Mouse (Mus musculus) liver, embryonic 15.5 days (tissue): Measurements from ENCODE around the gene Hopx. TPM values are rescaled to one million over a fixed set of nuclear protein-coding genes. Genes with fewer than 3 reads are reported as not detected.

Source experiments
- ATAC-seq: fragments of 200-750 bp; cut with Nextera tagmentation; 2 replicates; pipeline ENCODE4 v1.8.0; 2017; ENCODE audit warnings: moderate number of reproducible peaks, mild to moderate bottlenecking, moderate library complexity; ENCODE audit not compliant: insufficient read depth
- H3K27ac ChIP-seq: fragments of 300-500 bp; sonication (generic); replicated peaks from 2 replicates; pipeline ENCODE4 v1.5.1; 2015; ENCODE audit warnings: mild to moderate bottlenecking, inconsistent platforms
- H3K27me3 ChIP-seq: fragments of 300-500 bp; sonication (generic); 2 replicates; pipeline ENCODE4 v1.6.1; 2015; ENCODE audit warnings: mild to moderate bottlenecking, inconsistent platforms
- H3K36me3 ChIP-seq: fragments of 300-500 bp; sonication (generic); replicated peaks from 2 replicates; pipeline ENCODE4 v1.6.1; 2015; ENCODE audit warnings: moderate library complexity, mild to moderate bottlenecking, inconsistent platforms
- H3K4me1 ChIP-seq: fragments of 300-500 bp; sonication (generic); replicated peaks from 2 replicates; pipeline ENCODE4 v1.6.1; 2015; ENCODE audit warnings: inconsistent platforms
- H3K4me2 ChIP-seq: fragments of 300-500 bp; sonication (generic); 2 replicates; pipeline ENCODE4 v1.6.1; 2015; ENCODE audit warnings: moderate library complexity, mild to moderate bottlenecking, inconsistent platforms
- H3K4me3 ChIP-seq: fragments of 300-500 bp; sonication (generic); replicated peaks from 2 replicates; pipeline ENCODE4 v1.5.1; 2015; ENCODE audit warnings: mild to moderate bottlenecking, inconsistent platforms
- H3K9ac ChIP-seq: fragments of 300-500 bp; sonication (generic); 2 replicates; pipeline ENCODE4 v1.6.1; 2015; ENCODE audit warnings: moderate library complexity, mild to moderate bottlenecking, inconsistent platforms
- H3K9me3 ChIP-seq: fragments of 300-500 bp; sonication (generic); replicated peaks from 2 replicates; pipeline ENCODE4 v1.6.1; 2016; ENCODE audit warnings: inconsistent platforms
- WGBS: fragments of 180-500 bp; shearing (Covaris S2); methylation state at CpG from one replicate; pipeline ENCODE4 v1.1.7; 2015; ENCODE audit warnings: mixed read lengths; ENCODE audit not compliant: insufficient replicate concordance; 5-methylcytosine and 5-hydroxymethylcytosine counted together
- polyA plus RNA-seq: library from polyadenylated mRNA; unstranded; fragments of >200 nt; fragmentation: Nextera tagmentation; extraction: Ambion mirVana; gene quantifications from 2 replicates; pipeline ENCODE4 v1.2.1, GENCODE M21; 2015

The Hopx gene
- polyA plus RNA-seq, 1 experiment from 2014 or later = 0.13 TPM

DNA sequence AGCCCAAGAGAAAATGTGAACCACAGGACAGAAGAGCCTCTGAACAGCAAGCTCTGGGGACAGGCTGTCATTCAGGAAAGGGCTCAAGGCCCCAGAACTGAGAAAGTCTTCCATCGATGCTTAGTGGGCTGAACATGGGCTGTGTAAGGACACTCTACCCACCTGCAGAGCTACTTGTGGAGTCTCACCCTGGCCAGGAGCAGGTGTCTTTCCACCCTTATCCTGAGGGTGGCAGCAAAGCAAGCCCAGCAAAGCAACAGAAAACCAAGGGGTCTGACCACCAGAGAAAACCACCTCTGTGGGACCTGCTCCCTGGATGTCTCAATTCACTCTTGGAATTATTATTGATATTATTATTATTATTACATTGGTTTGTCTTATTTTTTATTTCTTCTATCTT is 25.6 kb downstream of the Hopx start:
- no peak for ATAC-seq

DNA sequence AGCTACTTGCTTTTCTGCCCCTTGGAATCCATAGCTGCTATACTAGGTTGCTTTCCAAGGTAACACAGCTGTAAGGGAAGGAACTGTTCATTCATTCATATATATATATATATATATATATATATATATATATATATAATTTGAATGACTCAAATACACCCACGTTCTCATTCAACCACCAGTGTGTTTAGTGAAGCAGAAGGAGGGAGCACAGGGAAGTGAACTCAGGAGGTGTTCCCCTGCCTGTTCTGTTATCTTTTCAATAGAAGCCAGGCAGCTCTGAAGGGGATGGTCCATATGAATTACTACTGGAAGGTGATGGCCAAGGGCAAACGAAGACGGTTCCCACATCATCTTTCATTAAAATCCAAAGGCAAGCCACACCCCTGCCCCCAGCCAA is 27.8 kb downstream of the Hopx start:
- Histone ChIP-seq H3K4me3 (no peak overlapping the region), H3K36me3 (no peaks in the 10 kb centered on the region), H3K4me1 (no peaks in the 10 kb centered on the region), H3K27me3 (no peaks in the 10 kb centered on the region), H3K4me2 (no peak overlapping the region), H3K27ac (no peak overlapping the region), H3K9me3 (no peaks in the 10 kb centered on the region), H3K9ac (no peak overlapping the region)
- 45% methylated on average over 3 of the region's 3 CpGs for WGBS
- no peak for ATAC-seq

More for the DNA sequence above, 25.6 kb downstream of the Hopx start:
- Histone ChIP-seq H3K27ac (no peak overlapping the region), H3K4me3 (no peak overlapping the region), H3K9ac (no peak overlapping the region), H3K27me3 (peaks cover 6% of the 10 kb centered on the region), H3K4me1 (no peaks in the 10 kb centered on the region), H3K9me3 (no peaks in the 10 kb centered on the region), H3K4me2 (no peak overlapping the region), H3K36me3 (no peaks in the 10 kb centered on the region)
- WGBS = 43% methylated on average over 1 of the region's 1 CpGs

DNA sequence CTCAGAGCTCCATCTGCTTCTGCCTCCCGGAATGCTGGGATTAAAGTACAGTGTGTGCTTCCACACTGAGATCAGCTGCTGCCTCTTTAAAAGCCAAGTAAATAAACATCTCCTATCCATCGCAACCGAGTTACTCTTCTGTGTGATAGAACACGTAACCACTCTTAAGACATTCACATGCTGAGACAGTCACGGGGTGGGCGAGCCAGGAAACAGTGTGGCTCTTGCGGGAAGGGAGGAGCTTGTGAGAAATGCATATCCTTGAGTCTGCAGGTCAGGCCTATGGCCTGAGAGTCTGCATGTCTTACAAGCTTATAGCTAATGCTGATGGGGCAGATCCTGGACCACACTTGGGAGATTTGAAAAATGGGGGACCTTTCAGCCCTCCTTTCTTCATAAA is 28.4 kb downstream of the Hopx start:
- Histone ChIP-seq H3K4me3 (no peak overlapping the region), H3K27me3 (no peaks in the 10 kb centered on the region), H3K36me3 (no peaks in the 10 kb centered on the region), H3K9ac (no peak overlapping the region), H3K9me3 (no peaks in the 10 kb centered on the region), H3K27ac (no peak overlapping the region), H3K4me1 (no peaks in the 10 kb centered on the region), H3K4me2 (no peak overlapping the region)
- ATAC-seq = no peak
- WGBS = 55% methylated on average over 7 of the region's 7 CpGs

DNA sequence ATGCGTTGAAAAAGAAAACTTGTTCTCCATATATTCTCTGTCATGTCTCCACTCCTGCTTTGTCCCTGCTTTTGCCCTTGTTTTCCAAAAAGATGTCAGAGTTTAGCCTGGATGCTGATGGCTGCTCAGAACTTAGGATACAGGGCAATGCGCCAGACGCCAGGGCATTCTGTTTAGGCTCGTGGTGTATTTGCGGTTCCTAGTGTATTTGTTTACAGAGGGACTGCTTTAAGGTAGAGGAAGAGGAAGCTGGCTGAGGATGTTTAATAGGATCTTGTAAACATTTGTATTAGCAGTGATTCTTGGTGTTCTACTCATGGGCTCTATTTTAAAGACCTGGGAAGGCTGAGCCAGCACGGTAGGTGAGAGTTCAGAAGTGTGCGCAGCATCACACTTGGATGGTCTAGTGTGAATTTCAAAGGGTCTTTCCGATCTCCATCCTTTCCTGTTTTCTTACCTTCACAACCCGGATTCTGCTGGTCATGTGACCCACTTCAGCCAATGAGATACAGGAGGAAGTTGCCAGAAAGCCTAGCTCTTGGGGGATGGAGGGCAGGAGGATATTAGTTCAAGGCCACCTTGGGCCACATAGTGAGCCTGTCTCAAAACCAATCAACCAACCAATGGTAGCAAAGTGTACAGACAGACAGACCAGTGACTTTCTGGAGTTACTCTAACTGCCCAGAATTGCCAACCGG is 29.0 kb downstream of the Hopx start:
- no peak overlapping the region for H3K9ac ChIP-seq
- H3K4me1 ChIP-seq = no peaks in the 10 kb centered on the region
- no peak overlapping the region for H3K4me3 ChIP-seq
- ATAC-seq = no peak
- H3K27me3 ChIP-seq = no peaks in the 10 kb centered on the region
- H3K4me2 ChIP-seq = no peak overlapping the region
- H3K9me3 ChIP-seq = no peaks in the 10 kb centered on the region
- H3K36me3 ChIP-seq = no peaks in the 10 kb centered on the region
- H3K27ac ChIP-seq = no peak overlapping the region
- WGBS = 63% methylated on average over 10 of the region's 10 CpGs

DNA sequence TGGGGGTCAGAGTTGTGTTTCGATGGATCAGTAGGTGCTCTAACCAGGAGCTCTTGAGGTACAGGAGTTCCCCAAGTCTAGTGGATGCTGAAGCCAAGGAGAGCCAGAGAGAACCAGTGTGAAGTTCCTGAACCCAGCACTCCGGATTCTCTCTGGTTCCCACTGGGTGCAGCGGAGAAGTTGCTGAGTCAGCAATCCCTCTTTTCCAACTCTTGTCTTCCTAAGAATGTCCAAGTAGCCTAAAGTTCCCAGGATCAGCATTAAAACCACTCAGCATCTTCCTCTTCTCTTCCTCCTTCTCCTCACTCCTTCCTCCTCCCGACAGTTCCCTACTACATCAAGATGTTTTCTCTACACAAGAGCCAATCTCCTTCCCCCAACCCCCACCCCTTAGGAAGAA is 30.5 kb downstream of the Hopx start:
- ATAC-seq = no peak
- Histone ChIP-seq H3K9me3 (no peaks in the 10 kb centered on the region), H3K27me3 (no peaks in the 10 kb centered on the region), H3K4me2 (no peak overlapping the region), H3K4me1 (no peaks in the 10 kb centered on the region), H3K27ac (no peak overlapping the region), H3K36me3 (no peaks in the 10 kb centered on the region), H3K4me3 (no peak overlapping the region), H3K9ac (no peak overlapping the region)
- WGBS = 77% methylated on average over 4 of the region's 4 CpGs

DNA sequence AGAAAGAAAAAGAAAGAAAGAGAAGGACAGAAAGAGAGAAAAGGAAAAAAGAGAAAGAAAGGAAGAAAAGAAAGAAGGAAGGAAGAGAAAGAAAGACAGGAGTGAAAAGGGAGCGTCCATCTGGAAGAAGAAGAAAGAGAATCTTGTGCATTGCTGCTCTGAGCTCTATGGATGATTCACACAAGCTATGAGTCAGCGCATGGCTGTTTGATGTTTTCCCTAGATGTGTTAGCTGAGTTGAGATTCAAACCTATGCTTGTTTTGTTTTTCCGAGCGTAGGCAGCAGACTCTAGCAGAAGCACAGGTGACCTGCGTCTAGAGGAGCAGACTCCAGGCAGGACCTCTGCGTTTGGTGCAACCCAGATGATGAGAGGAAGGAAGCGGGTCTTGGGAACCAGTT is 32.2 kb downstream of the Hopx start:
- H3K9me3 ChIP-seq = no peaks in the 10 kb centered on the region
- no peak for ATAC-seq
- H3K4me3 ChIP-seq = no peak overlapping the region
- no peaks in the 10 kb centered on the region for H3K36me3 ChIP-seq
- no peak overlapping the region for H3K4me2 ChIP-seq
- no peak overlapping the region for H3K27ac ChIP-seq
- 63% methylated on average over 7 of the region's 7 CpGs for WGBS
- no peaks in the 10 kb centered on the region for H3K4me1 ChIP-seq
- no peaks in the 10 kb centered on the region for H3K27me3 ChIP-seq
- H3K9ac ChIP-seq = no peak overlapping the region

DNA sequence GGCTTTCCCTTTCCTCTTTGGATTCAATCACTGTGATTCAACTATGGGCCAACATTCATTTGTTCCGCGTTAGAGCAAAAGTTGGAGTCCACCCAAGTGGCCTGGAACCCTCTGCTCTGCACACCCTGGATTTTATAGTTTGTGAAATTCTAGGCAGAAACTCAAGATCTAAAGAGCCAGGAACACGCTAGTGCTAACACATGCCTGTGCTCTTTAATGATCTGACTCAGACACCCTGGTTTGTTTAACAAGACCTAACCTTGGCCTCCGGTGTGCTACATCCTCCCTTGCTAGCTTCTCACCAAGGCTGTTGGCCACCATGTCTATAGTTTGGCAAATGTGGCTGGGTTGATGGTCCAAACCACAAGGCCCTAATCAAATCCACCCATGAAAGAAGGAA is 34.2 kb downstream of the Hopx start:
- Histone ChIP-seq H3K27me3 (no peaks in the 10 kb centered on the region), H3K9me3 (no peaks in the 10 kb centered on the region), H3K9ac (no peak overlapping the region), H3K27ac (no peak overlapping the region), H3K36me3 (no peaks in the 10 kb centered on the region), H3K4me2 (no peak overlapping the region), H3K4me3 (no peak overlapping the region), H3K4me1 (no peaks in the 10 kb centered on the region)
- ATAC-seq = no peak
- 85% methylated on average over 4 of the region's 4 CpGs for WGBS

DNA sequence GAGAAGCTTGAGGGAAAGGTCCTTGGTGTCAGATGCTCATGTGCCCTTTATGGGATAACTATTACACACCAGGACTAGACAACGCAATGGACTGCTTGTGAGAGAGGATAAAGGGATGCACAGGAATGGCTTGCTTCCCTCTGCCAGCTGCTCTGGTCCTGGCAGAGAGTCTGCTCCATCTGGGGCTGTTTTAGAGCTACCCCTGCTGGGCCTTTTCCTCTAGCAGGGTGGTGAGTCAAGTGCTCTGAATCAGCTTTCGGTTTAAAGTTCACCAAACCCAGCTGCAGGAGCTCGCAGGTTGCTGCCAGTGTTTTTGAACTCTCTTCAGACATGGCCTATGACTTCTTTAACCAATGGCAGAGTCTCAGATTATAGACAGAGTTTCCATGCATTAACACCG is 39.0 kb downstream of the Hopx start:
- no peak for ATAC-seq
- H3K9ac ChIP-seq = no peak overlapping the region
- WGBS = 75% methylated on average over 4 of the region's 4 CpGs
- H3K4me2 ChIP-seq = no peak overlapping the region
- H3K4me1 ChIP-seq = no peaks in the 10 kb centered on the region
- H3K9me3 ChIP-seq = no peaks in the 10 kb centered on the region
- H3K27me3 ChIP-seq = no peaks in the 10 kb centered on the region
- H3K27ac ChIP-seq = no peak overlapping the region
- no peak overlapping the region for H3K4me3 ChIP-seq
- no peaks in the 10 kb centered on the region for H3K36me3 ChIP-seq

DNA sequence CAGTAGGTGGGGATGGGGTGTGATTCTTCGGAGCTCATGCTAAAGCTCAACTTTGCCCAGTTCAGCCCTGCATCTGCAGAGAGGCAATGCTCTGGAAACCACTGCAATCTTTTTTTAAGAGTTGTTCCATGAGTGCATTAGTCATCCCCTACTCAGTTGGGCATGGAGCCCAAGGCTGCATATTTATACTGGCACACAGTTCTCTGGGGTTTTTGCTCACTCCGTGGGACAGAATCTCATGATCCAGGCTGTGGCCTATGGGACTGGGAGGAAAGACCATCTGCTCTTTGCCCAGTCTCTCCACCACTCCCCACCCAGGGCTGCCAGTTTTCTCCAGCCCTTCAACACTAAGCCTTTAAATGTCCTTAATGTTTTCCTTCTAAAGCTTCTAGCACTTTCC is 40.0 kb downstream of the Hopx start:
- Histone ChIP-seq H3K27ac (no peak overlapping the region), H3K4me2 (no peak overlapping the region), H3K4me1 (no peaks in the 10 kb centered on the region), H3K27me3 (no peaks in the 10 kb centered on the region), H3K36me3 (no peaks in the 10 kb centered on the region), H3K9me3 (no peaks in the 10 kb centered on the region), H3K4me3 (no peak overlapping the region), H3K9ac (no peak overlapping the region)
- 57% methylated on average over 2 of the region's 2 CpGs for WGBS
- ATAC-seq = no peak

DNA sequence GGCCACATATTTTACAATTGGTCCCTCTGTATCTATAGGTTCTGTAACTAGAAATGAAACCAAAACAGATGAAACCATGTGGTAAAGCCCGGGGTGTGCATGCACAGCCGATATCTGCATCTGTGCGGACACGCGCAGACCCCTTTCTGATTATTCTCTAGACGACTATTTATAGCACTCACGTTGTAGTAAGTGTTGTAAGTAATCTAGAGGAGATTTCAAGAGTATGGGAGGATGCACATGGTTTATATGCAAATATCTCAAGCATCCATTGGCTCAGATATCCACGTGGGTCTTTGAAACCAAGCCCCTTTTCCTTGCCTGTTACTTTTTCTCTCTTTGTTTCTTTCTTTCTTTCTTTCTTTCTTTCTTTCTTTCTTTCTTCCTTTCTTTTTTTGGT is 41.1 kb downstream of the Hopx start:
- H3K27me3 ChIP-seq = no peaks in the 10 kb centered on the region
- H3K9ac ChIP-seq = no peak overlapping the region
- no peak overlapping the region for H3K4me2 ChIP-seq
- H3K4me1 ChIP-seq = no peaks in the 10 kb centered on the region
- H3K9me3 ChIP-seq = no peaks in the 10 kb centered on the region
- no peak for ATAC-seq
- no peak overlapping the region for H3K4me3 ChIP-seq
- H3K36me3 ChIP-seq = no peaks in the 10 kb centered on the region
- WGBS = 64% methylated on average over 8 of the region's 8 CpGs
- no peak overlapping the region for H3K27ac ChIP-seq

DNA sequence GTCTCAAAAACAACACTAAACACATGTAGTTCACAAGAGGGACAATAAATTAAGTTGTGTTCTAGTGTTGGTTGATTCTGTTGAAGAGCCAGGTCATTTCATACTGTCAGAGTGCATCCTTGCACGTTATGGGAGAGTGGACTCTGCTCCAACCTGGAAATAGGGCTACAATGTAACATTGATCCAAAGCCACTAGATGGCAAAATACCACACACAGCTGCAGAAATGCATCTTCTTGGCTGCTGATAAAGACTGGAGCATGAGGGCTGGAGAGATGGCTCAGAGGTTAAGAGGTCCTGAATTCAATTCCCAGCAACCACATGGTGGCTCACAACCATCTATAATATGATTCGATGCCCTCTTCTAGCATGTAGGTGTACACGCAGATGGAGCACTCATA is 43.3 kb downstream of the Hopx start:
- Histone ChIP-seq H3K27ac (no peak overlapping the region), H3K36me3 (no peaks in the 10 kb centered on the region), H3K4me1 (no peaks in the 10 kb centered on the region), H3K27me3 (no peaks in the 10 kb centered on the region), H3K4me3 (no peak overlapping the region), H3K4me2 (no peak overlapping the region), H3K9ac (no peak overlapping the region), H3K9me3 (no peaks in the 10 kb centered on the region)
- no peak for ATAC-seq
- 67% methylated on average over 3 of the region's 3 CpGs for WGBS

DNA sequence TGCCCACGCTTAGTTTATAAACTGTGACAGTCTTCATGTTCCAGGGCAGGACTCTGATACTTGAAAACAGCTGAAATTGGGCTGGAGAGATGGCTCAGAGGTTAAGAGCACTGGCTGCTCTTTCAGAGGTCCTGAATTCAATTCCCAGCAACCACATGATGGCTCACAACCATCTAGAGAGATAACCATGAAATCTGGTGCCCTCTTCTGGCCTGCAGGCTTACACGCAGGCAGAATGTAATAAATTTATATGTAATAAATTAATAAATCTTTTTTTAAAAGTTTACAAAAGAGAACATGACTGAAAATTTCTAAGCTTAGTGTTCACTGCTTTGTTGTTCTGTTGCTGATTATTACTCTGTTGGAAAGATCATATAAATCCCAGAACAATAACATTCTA is 43.9 kb downstream of the Hopx start:
- no peaks in the 10 kb centered on the region for H3K4me1 ChIP-seq
- WGBS = 66% methylated on average over 2 of the region's 2 CpGs

More for the DNA sequence above, 43.9 kb downstream of the Hopx start:
- no peak for ATAC-seq
- H3K4me2 ChIP-seq = no peak overlapping the region
- no peaks in the 10 kb centered on the region for H3K9me3 ChIP-seq
- no peak overlapping the region for H3K9ac ChIP-seq
- H3K27me3 ChIP-seq = no peaks in the 10 kb centered on the region
- H3K36me3 ChIP-seq = no peaks in the 10 kb centered on the region
- no peak overlapping the region for H3K4me3 ChIP-seq
- no peak overlapping the region for H3K27ac ChIP-seq
